Mouse (Mus musculus) duodenum, adult 2 months (tissue): ENCODE data around the gene Sstr4. TPM values are rescaled to one million over a fixed set of nuclear protein-coding genes. Genes with fewer than 3 reads are reported as not detected.

ENCODE experiments used
- polyA plus RNA-seq: library from polyadenylated mRNA; depleted of rRNA; stranded (reverse); fragments of >200 nt; gene quantifications from 2 replicates; pipeline ENCODE4 v1.2.3, GENCODE M21; 2012; ENCODE audit warnings: low replicate concordance; rRNA removed

Gene Sstr4
- 0.25 and 0.51 TPM in 2 replicates for polyA plus RNA-seq

GRCm38 (mm10) chr2:148395131-148396051 lies at the start of gene Sstr4:
TSS of gene Sstr4 (plus strand) at chr2:148395344.

GRCm38 (mm10) chr2:148407870-148408760 lies 13.0 kb downstream of the Sstr4 start, which contains the start of gene Thbd:
TSS of gene Thbd (minus strand) at chr2:148408188.

GRCm38 (mm10) chr2:148443249-148443958 lies 48.3 kb downstream of the Sstr4 start, which contains the start of gene Cd93:
TSS of gene Cd93 (minus strand) at chr2:148443563.

Other genes starting within 250 kb of the Sstr4 start
- 9.1 and 17.2 TPM in 2 replicates for gene Thbd, start 12.8 kb downstream of the Sstr4 start, polyA plus RNA-seq
- 1.3 TPM in 2 replicates for gene Cd93, start 48.2 kb downstream of the Sstr4 start, polyA plus RNA-seq